Mouse (Mus musculus): ENCODE data around the gene Cd300c2. TPM values are rescaled to one million over a fixed set of nuclear protein-coding genes. Genes with fewer than 3 reads are reported as not detected.
"Not testable (repeated sequence)": the region's sequence is repeated elsewhere in the genome, so short reads cannot be mapped to it uniquely, and the experiment has no call there.

Cd300c2 gene
- polyA plus RNA-seq (2014; fragmentation: Nextera tagmentation; extraction: Ambion mirVana) = 1.1 and 1.2 TPM in 2 replicates

- no peak within 1 kb of the TSS for H3K27ac ChIP-seq (ENCODE audit: low read depth, low read length)
- no peak for ATAC-seq (ENCODE audit: low FRiP score)
- H3K36me3 ChIP-seq (ENCODE audit: control insufficient read depth, insufficient read depth, low read length) = no peaks in the 10 kb centered on the region
- H3K9me3 ChIP-seq (ENCODE audit: control insufficient read depth, low read length) = no peaks in the 10 kb centered on the region
- H3K9ac ChIP-seq (ENCODE audit: low read depth, low read length) = no peak within 1 kb of the TSS
- H3K4me3 ChIP-seq (ENCODE audit: low read depth, low read length) = no peak within 1 kb of the TSS
- no peak within 1 kb of the TSS for H3K4me2 ChIP-seq (replicated peaks; ENCODE audit: low read depth, low read length)
- no peak for DNase-seq (ENCODE audit: low spot score)
- WGBS = 82% methylated on average over 7 of the region's 7 CpGs
- H3K4me1 ChIP-seq (replicated peaks; ENCODE audit: control insufficient read depth, insufficient read depth, low read length) = no peaks in the 10 kb centered on the region
- H3K27me3 ChIP-seq (ENCODE audit: control insufficient read depth, insufficient read depth, low read length) = no peaks in the 10 kb centered on the region
These were observed at the start of gene Cd300c2 for GRCm38 (mm10) chr11:115001474-115002040. TSS of gene Cd300c2 (minus strand) at chr11:115001880.

- no peak for DNase-seq (ENCODE audit: low spot score)
- H3K9me3 ChIP-seq (ENCODE audit: control insufficient read depth, low read length) = no peaks in the 10 kb centered on the region
- no peak overlapping the region for H3K27ac ChIP-seq (ENCODE audit: low read depth, low read length)
- no peaks in the 10 kb centered on the region for H3K4me1 ChIP-seq (replicated peaks; ENCODE audit: control insufficient read depth, insufficient read depth, low read length)
- no peaks in the 10 kb centered on the region for H3K27me3 ChIP-seq (ENCODE audit: control insufficient read depth, insufficient read depth, low read length)
- no peaks in the 10 kb centered on the region for H3K36me3 ChIP-seq (ENCODE audit: control insufficient read depth, insufficient read depth, low read length)
- WGBS = 42% methylated on average over 3 of the region's 3 CpGs
- H3K9ac ChIP-seq (ENCODE audit: low read depth, low read length) = no peak overlapping the region
- no peak overlapping the region for H3K4me3 ChIP-seq (ENCODE audit: low read depth, low read length)
- no peak overlapping the region for H3K4me2 ChIP-seq (replicated peaks; ENCODE audit: low read depth, low read length)
- no peak for ATAC-seq (ENCODE audit: low FRiP score)
These were observed 47.7 kb upstream of the Cd300c2 start for GRCm38 (mm10) chr11:115049282-115049895.

- DNase-seq (ENCODE audit: low spot score) (no peak), ATAC-seq (ENCODE audit: low FRiP score) (no peak)
- Histone ChIP-seq H3K27me3 (ENCODE audit: control insufficient read depth, insufficient read depth, low read length) (no peaks in the 10 kb centered on the region), H3K9me3 (ENCODE audit: control insufficient read depth, low read length) (no peaks in the 10 kb centered on the region), H3K4me2 (replicated peaks; ENCODE audit: low read depth, low read length) (no peak within 1 kb of the TSS), H3K27ac (ENCODE audit: low read depth, low read length) (no peak within 1 kb of the TSS), H3K4me1 (replicated peaks; ENCODE audit: control insufficient read depth, insufficient read depth, low read length) (no peaks in the 10 kb centered on the region), H3K9ac (ENCODE audit: low read depth, low read length) (no peak within 1 kb of the TSS), H3K36me3 (ENCODE audit: control insufficient read depth, insufficient read depth, low read length) (no peaks in the 10 kb centered on the region), H3K4me3 (ENCODE audit: low read depth, low read length) (no peak within 1 kb of the TSS)
- 91% methylated on average over 2 of the region's 2 CpGs for WGBS
These were observed 46.6 kb upstream of the Cd300c2 start, which contains the start of gene Cd300ld3 for GRCm38 (mm10) chr11:115048259-115048658. TSS of gene Cd300ld3 (minus strand) at chr11:115048409.

- not testable (repeated sequence) for H3K4me1 ChIP-seq (replicated peaks; ENCODE audit: control insufficient read depth, insufficient read depth, low read length); H3K4me2 ChIP-seq (replicated peaks; ENCODE audit: low read depth, low read length); DNase-seq (ENCODE audit: low spot score); H3K4me3 ChIP-seq (ENCODE audit: low read depth, low read length); H3K9ac ChIP-seq (ENCODE audit: low read depth, low read length); H3K27ac ChIP-seq (ENCODE audit: low read depth, low read length); H3K36me3 ChIP-seq (ENCODE audit: control insufficient read depth, insufficient read depth, low read length); H3K27me3 ChIP-seq (ENCODE audit: control insufficient read depth, insufficient read depth, low read length); H3K9me3 ChIP-seq (ENCODE audit: control insufficient read depth, low read length); ATAC-seq (ENCODE audit: low FRiP score)
- WGBS = no CpG with 5 or more reads among the region's 6 CpGs
These were observed 36.0 kb upstream of the Cd300c2 start, which contains the start of gene Cd300ld5 for GRCm38 (mm10) chr11:115037669-115038068. TSS of gene Cd300ld5 (minus strand) at chr11:115037769.

GRCm38 (mm10) chr11:115026912-115027311 lies 25.2 kb upstream of the Cd300c2 start, which contains the start of gene Cd300ld4:
TSS of gene Cd300ld4 (minus strand) at chr11:115027012.
- DNase-seq (ENCODE audit: low spot score); H3K4me3 ChIP-seq (ENCODE audit: low read depth, low read length); H3K27me3 ChIP-seq (ENCODE audit: control insufficient read depth, insufficient read depth, low read length); H3K9ac ChIP-seq (ENCODE audit: low read depth, low read length); H3K4me2 ChIP-seq (replicated peaks; ENCODE audit: low read depth, low read length); ATAC-seq (ENCODE audit: low FRiP score); H3K27ac ChIP-seq (ENCODE audit: low read depth, low read length); H3K4me1 ChIP-seq (replicated peaks; ENCODE audit: control insufficient read depth, insufficient read depth, low read length); H3K36me3 ChIP-seq (ENCODE audit: control insufficient read depth, insufficient read depth, low read length); H3K9me3 ChIP-seq (ENCODE audit: control insufficient read depth, low read length): not testable (repeated sequence)
- no CpG with 5 or more reads among the region's 6 CpGs for WGBS

GRCm38 (mm10) chr11:115016093-115016492 lies 14.4 kb upstream of the Cd300c2 start, which contains the start of gene Cd300ld2:
TSS of gene Cd300ld2 (minus strand) at chr11:115016193.
- H3K27ac ChIP-seq (ENCODE audit: low read depth, low read length); H3K9ac ChIP-seq (ENCODE audit: low read depth, low read length); H3K27me3 ChIP-seq (ENCODE audit: control insufficient read depth, insufficient read depth, low read length); H3K4me2 ChIP-seq (replicated peaks; ENCODE audit: low read depth, low read length); H3K9me3 ChIP-seq (ENCODE audit: control insufficient read depth, low read length); H3K4me3 ChIP-seq (ENCODE audit: low read depth, low read length); H3K36me3 ChIP-seq (ENCODE audit: control insufficient read depth, insufficient read depth, low read length); H3K4me1 ChIP-seq (replicated peaks; ENCODE audit: control insufficient read depth, insufficient read depth, low read length); DNase-seq (ENCODE audit: low spot score); ATAC-seq (ENCODE audit: low FRiP score): not testable (repeated sequence)
- no CpG with 5 or more reads among the region's 7 CpGs for WGBS

- WGBS = 89% methylated on average over 5 of the region's 5 CpGs
- Histone ChIP-seq H3K9ac (ENCODE audit: low read depth, low read length) (no peak overlapping the region), H3K27ac (ENCODE audit: low read depth, low read length) (no peak overlapping the region), H3K36me3 (ENCODE audit: control insufficient read depth, insufficient read depth, low read length) (no peaks in the 10 kb centered on the region), H3K27me3 (ENCODE audit: control insufficient read depth, insufficient read depth, low read length) (no peaks in the 10 kb centered on the region), H3K4me3 (ENCODE audit: low read depth, low read length) (no peak overlapping the region), H3K4me2 (replicated peaks; ENCODE audit: low read depth, low read length) (no peak overlapping the region), H3K4me1 (replicated peaks; ENCODE audit: control insufficient read depth, insufficient read depth, low read length) (no peaks in the 10 kb centered on the region), H3K9me3 (ENCODE audit: control insufficient read depth, low read length) (no peaks in the 10 kb centered on the region)
- DNase-seq (ENCODE audit: low spot score) = no peak
- ATAC-seq (ENCODE audit: low FRiP score) = no peak
These were observed 2.4 kb upstream of the Cd300c2 start for GRCm38 (mm10) chr11:115004070-115004469.

- 85% methylated on average over 4 of the region's 4 CpGs for WGBS
- DNase-seq (ENCODE audit: low spot score) = no peak
- no peak within 1 kb of the TSS for H3K27ac ChIP-seq (ENCODE audit: low read depth, low read length)
- H3K9me3 ChIP-seq (ENCODE audit: control insufficient read depth, low read length) = no peaks in the 10 kb centered on the region
- no peak within 1 kb of the TSS for H3K4me3 ChIP-seq (ENCODE audit: low read depth, low read length)
- no peak within 1 kb of the TSS for H3K9ac ChIP-seq (ENCODE audit: low read depth, low read length)
- no peak for ATAC-seq (ENCODE audit: low FRiP score)
- no peaks in the 10 kb centered on the region for H3K36me3 ChIP-seq (ENCODE audit: control insufficient read depth, insufficient read depth, low read length)
- H3K4me1 ChIP-seq (replicated peaks; ENCODE audit: control insufficient read depth, insufficient read depth, low read length) = no peaks in the 10 kb centered on the region
- no peaks in the 10 kb centered on the region for H3K27me3 ChIP-seq (ENCODE audit: control insufficient read depth, insufficient read depth, low read length)
- H3K4me2 ChIP-seq (replicated peaks; ENCODE audit: low read depth, low read length) = no peak within 1 kb of the TSS
These were observed 11.9 kb downstream of the Cd300c2 start, which contains the start of gene Cd300ld for GRCm38 (mm10) chr11:114989793-114990192. TSS of gene Cd300ld (minus strand) at chr11:114989922.

GRCm38 (mm10) chr11:114981866-114982265 lies 19.8 kb downstream of the Cd300c2 start:
- Histone ChIP-seq H3K27ac (ENCODE audit: low read depth, low read length) (no peak overlapping the region), H3K9me3 (ENCODE audit: control insufficient read depth, low read length) (no peaks in the 10 kb centered on the region), H3K4me1 (replicated peaks; ENCODE audit: control insufficient read depth, insufficient read depth, low read length) (no peaks in the 10 kb centered on the region), H3K27me3 (ENCODE audit: control insufficient read depth, insufficient read depth, low read length) (no peaks in the 10 kb centered on the region), H3K4me3 (ENCODE audit: low read depth, low read length) (no peak overlapping the region), H3K4me2 (replicated peaks; ENCODE audit: low read depth, low read length) (no peak overlapping the region), H3K36me3 (ENCODE audit: control insufficient read depth, insufficient read depth, low read length) (no peaks in the 10 kb centered on the region), H3K9ac (ENCODE audit: low read depth, low read length) (no peak overlapping the region)
- WGBS = 66% methylated on average over 4 of the region's 4 CpGs
- ATAC-seq (ENCODE audit: low FRiP score) = no peak
- no peak for DNase-seq (ENCODE audit: low spot score)
